Comparison of ENCODE assay signal across 18 mouse cellular contexts in the genomic region with DNA sequence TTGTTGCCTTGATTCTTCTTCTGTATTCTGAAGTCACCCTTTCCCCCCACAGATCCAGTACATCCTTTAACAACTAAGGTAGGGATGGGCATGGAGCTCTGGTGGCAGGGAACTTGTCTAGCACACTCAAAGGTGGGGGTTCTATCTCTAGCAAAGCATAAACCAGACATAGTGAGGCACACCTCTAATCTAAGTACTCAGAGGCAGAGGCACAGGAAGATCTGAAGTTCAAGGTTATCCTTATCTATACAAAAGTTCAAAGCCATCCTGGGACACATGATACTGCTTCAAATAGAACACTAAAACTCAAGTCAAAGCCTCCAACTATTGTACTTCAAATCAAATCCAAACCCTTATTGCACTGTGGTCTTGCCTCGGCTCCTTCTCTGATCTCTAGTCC.
"Had no signal": no experiment of that assay in that cellular context is flagged by ENCODE, and none has a peak within 500 bp of the region (broad histone marks: within the 10 kb centered on the region; RNA-seq: fewer than 3 reads in every experiment).

No protein-coding gene starts in this region.

- H3K36me3 ChIP-seq: lung, embryonic 15.5 days; midbrain, embryonic 10.5 days; midbrain, embryonic 12.5 days; midbrain, embryonic 15.5 days; neural tube, embryonic 12.5 days; stomach, embryonic 15.5 days had no signal

- H3K4me1 ChIP-seq: lung, embryonic 15.5 days; midbrain, embryonic 10.5 days; midbrain, embryonic 12.5 days; midbrain, embryonic 15.5 days; neural tube, embryonic 12.5 days; stomach, embryonic 15.5 days had no signal

- DNase-seq: liver, postnatal 0 days; lung, adult 2 months; lung, postnatal 14 days; lung, postnatal 36 days; right cerebral cortex, postnatal 14 days; thymus, adult 2 months; thymus, postnatal 25 days; thymus, postnatal 4 days had no signal

- H3K4me3 ChIP-seq: lung, embryonic 15.5 days; megakaryocyte, embryonic 14.5 days; midbrain, embryonic 10.5 days; midbrain, embryonic 12.5 days; midbrain, embryonic 15.5 days; neural tube, embryonic 12.5 days; stomach, embryonic 15.5 days had no signal

- H3K27me3 ChIP-seq: lung, embryonic 15.5 days; megakaryocyte, embryonic 14.5 days; midbrain, embryonic 12.5 days; midbrain, embryonic 15.5 days; neural tube, embryonic 12.5 days; stomach, embryonic 15.5 days had no signal

- ATAC-seq: liver, postnatal 0 days; lung, postnatal 0 days; midbrain, embryonic 15.5 days had no signal

- H3K9me3 ChIP-seq: lung, embryonic 15.5 days; megakaryocyte, embryonic 14.5 days; midbrain, embryonic 10.5 days; midbrain, embryonic 12.5 days; midbrain, embryonic 15.5 days; neural tube, embryonic 12.5 days; stomach, embryonic 15.5 days had no signal

- H3K27ac ChIP-seq: lung, embryonic 15.5 days; macrophage; midbrain, embryonic 10.5 days; midbrain, embryonic 12.5 days; midbrain, embryonic 15.5 days; neural tube, embryonic 12.5 days; stomach, embryonic 15.5 days; stomach, postnatal 0 days had no signal

- H3K4me2 ChIP-seq: lung, embryonic 15.5 days; midbrain, embryonic 12.5 days; midbrain, embryonic 15.5 days; neural tube, embryonic 12.5 days; stomach, embryonic 15.5 days had no signal

- H3K9ac ChIP-seq: liver, postnatal 0 days; lung, embryonic 15.5 days; midbrain, embryonic 12.5 days; midbrain, embryonic 15.5 days; neural tube, embryonic 12.5 days; stomach, embryonic 15.5 days had no signal
